Comparison of ENCODE assay signal across 26 mouse cellular contexts in the genomic region with DNA sequence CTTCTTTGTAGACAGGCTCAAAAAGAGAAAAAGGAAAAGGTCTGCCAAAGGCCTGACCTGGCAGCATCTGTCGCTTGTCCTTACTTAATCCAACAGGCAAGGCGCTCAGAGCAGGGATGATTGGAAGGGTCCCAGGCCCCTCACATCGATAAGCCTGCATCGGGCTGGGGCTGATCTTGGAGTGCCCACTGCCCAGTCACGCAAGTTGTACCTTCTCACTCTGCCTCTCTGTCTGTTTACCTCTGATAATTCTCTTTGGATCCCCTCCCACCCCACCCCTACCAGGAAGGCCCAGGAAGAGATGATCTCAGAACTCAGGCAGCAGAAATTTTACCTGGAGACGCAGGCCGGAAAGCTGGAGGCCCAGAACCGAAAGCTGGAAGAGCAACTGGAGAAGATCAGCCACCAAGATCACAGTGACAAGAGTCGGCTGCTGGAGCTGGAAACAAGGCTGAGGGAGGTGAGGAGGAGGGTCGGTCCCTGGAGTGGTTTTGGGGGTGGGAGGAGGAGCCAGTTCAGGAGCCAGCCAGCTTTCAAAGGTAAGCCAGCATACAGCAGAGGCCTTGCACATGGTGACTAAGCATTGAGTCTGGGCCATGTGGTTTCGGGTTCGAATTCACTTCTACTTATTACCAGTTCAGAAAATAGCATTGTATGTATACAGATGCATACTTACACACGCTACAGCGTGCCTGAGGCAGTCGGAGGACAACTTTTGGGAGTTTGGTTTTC.
DNase-seq lines count a peak whose midpoint lies in the region; ATAC-seq and TF ChIP-seq lines count a peak whose summit lies in the region.
"Had no signal": no experiment of that assay in that cellular context is flagged by ENCODE, and none has a peak within 500 bp of the region (broad histone marks: within the 10 kb centered on the region; RNA-seq: fewer than 3 reads in every experiment).

No protein-coding gene starts in this region.

- peak overlapping the region; percentile 8 for H3K4me3 ChIP-seq in heart, embryonic 12.5 days
- H3K4me3 ChIP-seq in heart, adult 2 months = no peak overlapping the region
- H3K4me3 ChIP-seq in erythroblast, embryonic 14.5 days (replicated peaks) = peak overlapping the region; percentile 79
- H3K4me3 ChIP-seq in liver, embryonic 13.5 days (replicated peaks) = peak overlapping the region; percentile 60
- no peak overlapping the region for H3K4me3 ChIP-seq in stomach, embryonic 16.5 days (replicated peaks; ENCODE audit: low read length)
- no peak overlapping the region for H3K4me3 ChIP-seq in hindbrain, embryonic 13.5 days
- H3K4me3 ChIP-seq: limb, embryonic 12.5 days; neural tube, embryonic 15.5 days had no signal

- H3K4me2 ChIP-seq in heart, embryonic 12.5 days = peak overlapping the region; percentile 15
- H3K4me2 ChIP-seq in liver, embryonic 13.5 days = peak overlapping the region; percentile 87
- no peak overlapping the region for H3K4me2 ChIP-seq in stomach, embryonic 16.5 days (ENCODE audit: low read depth, low read length)
- no peak overlapping the region for H3K4me2 ChIP-seq in hindbrain, embryonic 13.5 days
- H3K4me2 ChIP-seq: hindbrain, embryonic 14.5 days; limb, embryonic 12.5 days; neural tube, embryonic 15.5 days had no signal

- WGBS in heart, embryonic 12.5 days = 83% methylated on average over 15 of the region's 15 CpGs
- 92% methylated on average over 15 of the region's 15 CpGs for WGBS in heart, adult 2 months
- WGBS in liver, embryonic 13.5 days (ENCODE audit: insufficient replicate concordance) = 59% methylated on average over 15 of the region's 15 CpGs
- WGBS in stomach, embryonic 16.5 days = 84% methylated on average over 15 of the region's 15 CpGs
- 97% methylated on average over 15 of the region's 15 CpGs for WGBS in hindbrain, embryonic 13.5 days

- DNase-seq in heart, adult 2 months = no peak
- DNase-seq in liver, embryonic 13.5 days = peak; percentile 67
- DNase-seq in right cerebral cortex, postnatal 25 days = no peak
- no peak for DNase-seq in embryo, embryonic 10 days (ENCODE audit: low spot score)
- DNase-seq: adrenal gland, postnatal 10 days; cerebellum, adult 11 months; cerebellum, adult 9-11 months; gastrocnemius, postnatal 14 days; kidney, postnatal 14 days; layer of hippocampus, adult 9-11 months; lung, adult 2 months; lung, postnatal 14 days; midbrain, embryonic 14.5 days; retina, postnatal 1 day; spleen, adult 18-20 months; thymus, postnatal 4 days had no signal

- H3K4me1 ChIP-seq in heart, embryonic 12.5 days (replicated peaks) = 0 out of 2 replicates have a peak, but pooled peaks cover 4% of the 10 kb centered on the region
- no peaks in the 10 kb centered on the region for H3K4me1 ChIP-seq in heart, adult 2 months (ENCODE audit: control insufficient read depth, insufficient read depth, low read length)
- H3K4me1 ChIP-seq in erythroblast, embryonic 14.5 days (ENCODE audit: control insufficient read depth) = peaks cover 90% of the 10 kb centered on the region
- peaks cover 75% of the 10 kb centered on the region for H3K4me1 ChIP-seq in liver, embryonic 13.5 days (replicated peaks)
- H3K4me1 ChIP-seq in stomach, embryonic 16.5 days (ENCODE audit: control insufficient read depth, insufficient read depth, low read length) = no peaks in the 10 kb centered on the region
- H3K4me1 ChIP-seq in hindbrain, embryonic 13.5 days (replicated peaks) = peaks cover 8% of the 10 kb centered on the region; the same call in 1 of the 2 replicates
- H3K4me1 ChIP-seq: limb, embryonic 12.5 days; neural tube, embryonic 15.5 days had no signal

- intact Hi-C loops in heart, adult 2 months (cut with DNase I) = no loop called here

- no peak overlapping the region for H3K9ac ChIP-seq in heart, embryonic 12.5 days
- no peak overlapping the region for H3K9ac ChIP-seq in heart, adult 2 months (ENCODE audit: low read depth, low read length)
- H3K9ac ChIP-seq in liver, embryonic 13.5 days = peak overlapping the region; percentile 81
- no peak overlapping the region for H3K9ac ChIP-seq in stomach, embryonic 16.5 days (ENCODE audit: low read length)
- H3K9ac ChIP-seq in hindbrain, embryonic 13.5 days = no peak overlapping the region
- H3K9ac ChIP-seq: hindbrain, embryonic 14.5 days; limb, embryonic 12.5 days; neural tube, embryonic 15.5 days had no signal

- peak; percentile 78 for ATAC-seq in heart, embryonic 12.5 days (ENCODE audit: insufficient number of reproducible peaks, low FRiP score)
- peak; percentile 88 for ATAC-seq in liver, embryonic 13.5 days (ENCODE audit: low read depth)
- 0 out of 2 replicates have a peak, but pooled peaks have one; percentile 10 for ATAC-seq in stomach, embryonic 16.5 days (ENCODE audit: insufficient read depth, low FRiP score)
- no peak for ATAC-seq in hindbrain, embryonic 13.5 days (ENCODE audit: low FRiP score)
- ATAC-seq: forebrain, embryonic 14.5 days; intestine, postnatal 0 days; Patski had no signal

- TF ChIP-seq EP300 in heart, adult 2 months (IDR thresholded peaks at IDR 0.05; ENCODE audit: insufficient read depth, low read depth, low read length) = no peak

- no peak for TF ChIP-seq POLR2A in heart, adult 2 months (IDR thresholded peaks at IDR 0.05; ENCODE audit: insufficient read depth, low read depth, low read length)

- no peak overlapping the region for H3K27ac ChIP-seq in heart, embryonic 12.5 days (ENCODE audit: poor library complexity, severe bottlenecking)
- H3K27ac ChIP-seq in heart, adult 2 months = no peak overlapping the region
- peak overlapping the region; percentile 96 for H3K27ac ChIP-seq in liver, embryonic 13.5 days
- H3K27ac ChIP-seq in stomach, embryonic 16.5 days (ENCODE audit: low read length) = no peak overlapping the region
- no peak overlapping the region for H3K27ac ChIP-seq in hindbrain, embryonic 13.5 days
- H3K27ac ChIP-seq: hindbrain, embryonic 14.5 days; limb, embryonic 12.5 days; neural tube, embryonic 15.5 days had no signal

- H3K79me2 ChIP-seq in heart, adult 2 months (replicated peaks; ENCODE audit: control insufficient read depth, insufficient read depth, low read length) = no peaks in the 10 kb centered on the region

- H3K9me3 ChIP-seq in heart, embryonic 12.5 days (replicated peaks) = 0 out of 2 replicates have a peak, but pooled peaks cover 4% of the 10 kb centered on the region
- peaks cover 30% of the 10 kb centered on the region for H3K9me3 ChIP-seq in erythroblast, embryonic 14.5 days (ENCODE audit: control insufficient read depth, low read length)
- peaks cover 10% of the 10 kb centered on the region for H3K9me3 ChIP-seq in liver, embryonic 13.5 days (replicated peaks)
- no peaks in the 10 kb centered on the region for H3K9me3 ChIP-seq in stomach, embryonic 16.5 days (replicated peaks; ENCODE audit: control insufficient read depth, low read length)
- peaks cover 2% of the 10 kb centered on the region; the same call in 1 of the 2 replicates for H3K9me3 ChIP-seq in hindbrain, embryonic 13.5 days
- H3K9me3 ChIP-seq: neural tube, embryonic 15.5 days had no signal

- TF ChIP-seq CTCF in heart, adult 2 months (IDR thresholded peaks at IDR 0.05) = no peak

- peaks cover 90% of the 10 kb centered on the region for H3K36me3 ChIP-seq in heart, embryonic 12.5 days
- no peaks in the 10 kb centered on the region for H3K36me3 ChIP-seq in heart, adult 2 months (ENCODE audit: control insufficient read depth, insufficient read depth, low read length)
- peaks cover 99% of the 10 kb centered on the region for H3K36me3 ChIP-seq in erythroblast, embryonic 14.5 days (ENCODE audit: control insufficient read depth)
- H3K36me3 ChIP-seq in liver, embryonic 13.5 days = peaks cover 93% of the 10 kb centered on the region
- peaks cover 28% of the 10 kb centered on the region for H3K36me3 ChIP-seq in stomach, embryonic 16.5 days (ENCODE audit: control insufficient read depth, insufficient read depth, low read length)
- H3K36me3 ChIP-seq in hindbrain, embryonic 13.5 days = peaks cover 59% of the 10 kb centered on the region

- H3K27me3 ChIP-seq in heart, embryonic 12.5 days (replicated peaks) = no peaks in the 10 kb centered on the region
- no peaks in the 10 kb centered on the region for H3K27me3 ChIP-seq in heart, adult 2 months (ENCODE audit: control insufficient read depth, insufficient read depth, low read length)
- H3K27me3 ChIP-seq in erythroblast, embryonic 14.5 days (ENCODE audit: control insufficient read depth) = peaks cover 2% of the 10 kb centered on the region; the same call in 1 of the 2 replicates
- no peaks in the 10 kb centered on the region for H3K27me3 ChIP-seq in liver, embryonic 13.5 days
- no peaks in the 10 kb centered on the region for H3K27me3 ChIP-seq in stomach, embryonic 16.5 days (ENCODE audit: control insufficient read depth, insufficient read depth, low read length)
- no peaks in the 10 kb centered on the region for H3K27me3 ChIP-seq in hindbrain, embryonic 13.5 days
- H3K27me3 ChIP-seq: limb, embryonic 12.5 days; neural tube, embryonic 15.5 days; Patski had no signal

Comparison
In these comparisons a context has a peak if more than half of its experiments do, and no peak if none do; other contexts are left out.
1. H3K4me3 ChIP-seq: peak in heart, embryonic 12.5 days (single experiment), erythroblast, embryonic 14.5 days (single experiment) and liver, embryonic 13.5 days (single experiment); none in heart, adult 2 months (single experiment), stomach, embryonic 16.5 days (single experiment) and hindbrain, embryonic 13.5 days (single experiment).
2. H3K4me2 ChIP-seq: peak in heart, embryonic 12.5 days (single experiment) and liver, embryonic 13.5 days (single experiment); none in stomach, embryonic 16.5 days (single experiment) and hindbrain, embryonic 13.5 days (single experiment).